Comparison of ENCODE assay signal across 26 mouse cellular contexts in genomic region chrX:12285141-12285540, GRCm38 (mm10).
"Had no signal": no experiment of that assay in that cellular context is flagged by ENCODE, and none has a peak within 500 bp of the region (broad histone marks: within the 10 kb centered on the region; RNA-seq: fewer than 3 reads in every experiment).

No protein-coding gene starts in this region.

- H3K36me3 ChIP-seq: heart, embryonic 10.5 days; heart, embryonic 12.5 days; hindbrain, embryonic 13.5 days; hindbrain, embryonic 15.5 days; kidney, embryonic 15.5 days; limb, embryonic 13.5 days; limb, embryonic 15.5 days; liver, embryonic 13.5 days; liver, embryonic 15.5 days had no signal

- H3K4me3 ChIP-seq: gastrocnemius, adult 2 months; heart, adult 2 months; heart, embryonic 10.5 days; heart, embryonic 12.5 days; hindbrain, embryonic 13.5 days; hindbrain, embryonic 15.5 days; kidney, embryonic 15.5 days; limb, embryonic 13.5 days; limb, embryonic 15.5 days; liver, embryonic 13.5 days; liver, embryonic 15.5 days had no signal

- H3K27ac ChIP-seq: gastrocnemius, adult 2 months; heart, adult 2 months; heart, embryonic 10.5 days; hindbrain, embryonic 13.5 days; hindbrain, embryonic 15.5 days; hindbrain, postnatal 0 days; kidney, embryonic 15.5 days; limb, embryonic 13.5 days; limb, embryonic 15.5 days; liver, embryonic 13.5 days; liver, embryonic 15.5 days had no signal

- H3K9me3 ChIP-seq: heart, embryonic 10.5 days; heart, embryonic 12.5 days; hindbrain, embryonic 13.5 days; hindbrain, embryonic 15.5 days; kidney, embryonic 15.5 days; limb, embryonic 13.5 days; limb, embryonic 15.5 days; liver, embryonic 13.5 days; liver, embryonic 15.5 days had no signal

- H3K4me2 ChIP-seq: heart, embryonic 12.5 days; hindbrain, embryonic 13.5 days; hindbrain, embryonic 15.5 days; kidney, embryonic 15.5 days; limb, embryonic 13.5 days; limb, embryonic 15.5 days; liver, embryonic 13.5 days; liver, embryonic 15.5 days had no signal

- H3K9ac ChIP-seq: heart, embryonic 12.5 days; hindbrain, embryonic 13.5 days; hindbrain, embryonic 15.5 days; kidney, embryonic 15.5 days; limb, embryonic 13.5 days; limb, embryonic 15.5 days; liver, embryonic 13.5 days; liver, embryonic 15.5 days had no signal

- DNase-seq: gastrocnemius, adult 2 months; gastrocnemius, postnatal 10 days; gastrocnemius, postnatal 25 days; heart, adult 2 months; heart, postnatal 10 days; heart, postnatal 36 days; kidney, adult 11 months; kidney, adult 2 months; kidney, adult 9 months; kidney, postnatal 10 days; kidney, postnatal 25 days; kidney, postnatal 4 days; layer of hippocampus, adult 9-11 months; layer of hippocampus, postnatal 36 days; left cerebral cortex, postnatal 4 days; liver, embryonic 13.5 days had no signal

- ATAC-seq: hindbrain, postnatal 0 days; intestine, embryonic 16.5 days had no signal

- H3K4me1 ChIP-seq: hindbrain, embryonic 13.5 days; hindbrain, embryonic 15.5 days had no signal
